Comparison of ENCODE assay signal across 14 mouse cellular contexts in genomic region chr3:120897221-120897620, GRCm38 (mm10).
DNase-seq lines count a peak whose midpoint lies in the region; ATAC-seq lines count a peak whose summit lies in the region.
"Had no signal": no experiment of that assay in that cellular context is flagged by ENCODE, and none has a peak within 500 bp of the region (broad histone marks: within the 10 kb centered on the region; RNA-seq: fewer than 3 reads in every experiment).

No protein-coding gene starts in this region.

- no peak for ATAC-seq in embryonic facial prominence, embryonic 13.5 days (ENCODE audit: insufficient number of reproducible peaks, insufficient read depth, low FRiP score, low TSS enrichment, low read depth)
- ATAC-seq in embryonic facial prominence, embryonic 14.5 days (ENCODE audit: low read depth) = no peak
- ATAC-seq: inflammation-experienced regulatory T-cells, adult 6 months had no signal

- no peak overlapping the region for H3K4me3 ChIP-seq in embryonic facial prominence, embryonic 13.5 days
- no peak overlapping the region for H3K4me3 ChIP-seq in embryonic facial prominence, embryonic 10.5 days
- H3K4me3 ChIP-seq in embryonic facial prominence, embryonic 14.5 days (ENCODE audit: low read depth, low read length) = no peak overlapping the region
- H3K4me3 ChIP-seq: midbrain, embryonic 12.5 days had no signal

- intact Hi-C loops in left cerebral cortex, postnatal 25 days (cut with DNase I) = no loop called here
- intact Hi-C loops in left cerebral cortex, postnatal 10 days (cut with DNase I) = no loop called here
- intact Hi-C loops in left cerebral cortex, postnatal 36 days (cut with DNase I) = no loop called here

- 69% methylated on average over 12 of the region's 12 CpGs for WGBS in embryonic facial prominence, embryonic 13.5 days
- WGBS in embryonic facial prominence, embryonic 10.5 days = 90% methylated on average over 12 of the region's 12 CpGs
- 68% methylated on average over 12 of the region's 12 CpGs for WGBS in embryonic facial prominence, embryonic 14.5 days

- H3K9ac ChIP-seq in embryonic facial prominence, embryonic 13.5 days = no peak overlapping the region
- no peak overlapping the region for H3K9ac ChIP-seq in embryonic facial prominence, embryonic 14.5 days (ENCODE audit: low read depth, low read length)
- H3K9ac ChIP-seq: liver, embryonic 14.5 days; midbrain, embryonic 12.5 days had no signal

- H3K27me3 ChIP-seq in embryonic facial prominence, embryonic 13.5 days = no peaks in the 10 kb centered on the region
- no peaks in the 10 kb centered on the region for H3K27me3 ChIP-seq in embryonic facial prominence, embryonic 10.5 days (replicated peaks; ENCODE audit: low read depth, poor library complexity, severe bottlenecking)
- no peaks in the 10 kb centered on the region for H3K27me3 ChIP-seq in embryonic facial prominence, embryonic 14.5 days (replicated peaks; ENCODE audit: control insufficient read depth, insufficient read depth, low read length)
- H3K27me3 ChIP-seq: midbrain, embryonic 12.5 days had no signal

- peak overlapping the region; percentile 5; the same call in 1 of the 2 replicates for H3K4me2 ChIP-seq in embryonic facial prominence, embryonic 13.5 days
- no peak overlapping the region; the same call in 1 of the 2 replicates for H3K4me2 ChIP-seq in embryonic facial prominence, embryonic 14.5 days (ENCODE audit: low read depth, low read length)
- H3K4me2 ChIP-seq: midbrain, embryonic 12.5 days had no signal

- no peak for DNase-seq in embryonic facial prominence, embryonic 10.5 days (ENCODE audit: low spot score)
- peak; percentile 38 to 51 for DNase-seq in left cerebral cortex, postnatal 25 days (ENCODE audit: low spot score in 2 of 2)
- DNase-seq in left cerebral cortex, postnatal 10 days (ENCODE audit: extremely low spot score in 1 of 2, low spot score in 2 of 2) = no peak
- peak; percentile 16 for DNase-seq in embryonic facial prominence, embryonic 14.5 days (ENCODE audit: low spot score)
- peak; percentile 18 to 40 for DNase-seq in left cerebral cortex, postnatal 36 days (ENCODE audit: low spot score in 2 of 2)
- no peak for DNase-seq in adrenal gland, postnatal 10 days
- DNase-seq in B cell, adult 2 months = no peak
- DNase-seq: adrenal gland, postnatal 36 days; lung, postnatal 36 days had no signal

- H3K36me3 ChIP-seq in embryonic facial prominence, embryonic 13.5 days = no peaks in the 10 kb centered on the region
- no peaks in the 10 kb centered on the region for H3K36me3 ChIP-seq in embryonic facial prominence, embryonic 10.5 days (replicated peaks)
- H3K36me3 ChIP-seq in embryonic facial prominence, embryonic 14.5 days (ENCODE audit: control insufficient read depth, insufficient read depth, low read length) = no peaks in the 10 kb centered on the region
- H3K36me3 ChIP-seq: midbrain, embryonic 12.5 days had no signal

- no peak overlapping the region for H3K27ac ChIP-seq in embryonic facial prominence, embryonic 13.5 days
- no peak overlapping the region for H3K27ac ChIP-seq in embryonic facial prominence, embryonic 10.5 days (replicated peaks)
- H3K27ac ChIP-seq in embryonic facial prominence, embryonic 14.5 days (replicated peaks; ENCODE audit: low read depth, low read length) = no peak overlapping the region
- H3K27ac ChIP-seq: kidney, postnatal 0 days; liver, embryonic 14.5 days; midbrain, embryonic 12.5 days had no signal

- no peaks in the 10 kb centered on the region for H3K4me1 ChIP-seq in embryonic facial prominence, embryonic 13.5 days
- H3K4me1 ChIP-seq in embryonic facial prominence, embryonic 10.5 days = no peaks in the 10 kb centered on the region
- H3K4me1 ChIP-seq in embryonic facial prominence, embryonic 14.5 days (ENCODE audit: control insufficient read depth, insufficient read depth, low read length) = no peaks in the 10 kb centered on the region
- H3K4me1 ChIP-seq: midbrain, embryonic 12.5 days had no signal

- no peaks in the 10 kb centered on the region for H3K9me3 ChIP-seq in embryonic facial prominence, embryonic 13.5 days
- no peaks in the 10 kb centered on the region for H3K9me3 ChIP-seq in embryonic facial prominence, embryonic 10.5 days
- H3K9me3 ChIP-seq in embryonic facial prominence, embryonic 14.5 days (ENCODE audit: control insufficient read depth, low read length) = no peaks in the 10 kb centered on the region
- H3K9me3 ChIP-seq: midbrain, embryonic 12.5 days had no signal

Comparison
In these comparisons a context has a peak if more than half of its experiments do, and no peak if none do; other contexts are left out.
1. DNase-seq: peak in left cerebral cortex, postnatal 25 days (2 of 2), embryonic facial prominence, embryonic 14.5 days (single experiment) and left cerebral cortex, postnatal 36 days (2 of 2); none in embryonic facial prominence, embryonic 10.5 days (single experiment), left cerebral cortex, postnatal 10 days (0 of 2), adrenal gland, postnatal 10 days (single experiment) and B cell, adult 2 months (0 of 2).